Mouse (Mus musculus): ENCODE measurements around the gene Cstl1.
"Not testable (repeated sequence)": the region's sequence is repeated elsewhere in the genome, so short reads cannot be mapped to it uniquely, and the experiment has no call there.

The Cstl1 gene

GRCm38 (mm10) chr2:148750058-148750457 lies at the start of gene Cstl1:
Gene Cstl1 (plus strand): TSS chr2:148750358.
- DNase-seq (ENCODE audit: low spot score in 2 of 2), result no peak

GRCm38 (mm10) chr2:148706409-148707201 lies 43.6 kb upstream of the Cstl1 start:
- no peak for DNase-seq (ENCODE audit: low spot score in 2 of 2)

DNA sequence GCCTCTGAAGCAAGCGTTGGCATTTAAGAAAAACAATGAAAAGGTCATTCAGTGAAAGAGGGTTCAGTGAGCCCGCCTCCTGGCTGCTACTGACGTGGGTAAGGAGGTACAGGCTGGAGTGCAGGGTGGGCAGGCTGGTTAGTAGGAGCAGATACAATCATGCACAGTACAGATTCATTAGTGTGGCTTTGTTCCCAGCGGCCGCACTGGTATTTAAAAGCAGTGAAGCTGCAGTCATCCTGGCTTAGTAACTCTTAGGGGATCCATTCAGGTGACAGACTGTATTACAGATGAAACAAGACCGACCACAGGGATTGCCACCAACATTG lies 43.0 kb upstream of the Cstl1 start:
- no peak for DNase-seq (ENCODE audit: low spot score in 2 of 2)

- no peak for DNase-seq (ENCODE audit: low spot score in 2 of 2)
Observed at GRCm38 (mm10) chr2:148712326-148712725, 37.8 kb upstream of the Cstl1 start.

DNA sequence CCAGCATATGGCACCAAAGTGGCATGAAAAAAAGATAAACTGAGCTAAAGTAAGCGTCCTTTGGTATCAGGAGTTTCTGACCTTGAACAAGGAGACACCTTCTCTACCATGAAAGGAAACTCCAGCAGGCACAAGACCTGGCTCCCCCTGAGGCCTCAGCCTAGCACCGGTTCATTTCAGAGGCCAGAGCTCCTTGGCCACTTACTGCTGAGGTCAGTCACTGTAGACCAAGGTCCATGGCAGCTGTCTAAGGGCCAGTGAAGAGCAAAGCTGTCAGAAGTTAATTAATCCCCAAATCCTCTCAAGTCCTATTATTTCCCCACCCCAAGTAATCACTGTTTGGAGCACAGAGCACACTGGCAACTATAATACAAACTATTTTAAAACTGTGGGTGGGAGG lies 33.1 kb upstream of the Cstl1 start:
- no peak for DNase-seq (ENCODE audit: low spot score in 2 of 2)

GRCm38 (mm10) chr2:148719271-148719995 lies 30.7 kb upstream of the Cstl1 start:
- DNase-seq (ENCODE audit: low spot score in 2 of 2), result no peak

DNA sequence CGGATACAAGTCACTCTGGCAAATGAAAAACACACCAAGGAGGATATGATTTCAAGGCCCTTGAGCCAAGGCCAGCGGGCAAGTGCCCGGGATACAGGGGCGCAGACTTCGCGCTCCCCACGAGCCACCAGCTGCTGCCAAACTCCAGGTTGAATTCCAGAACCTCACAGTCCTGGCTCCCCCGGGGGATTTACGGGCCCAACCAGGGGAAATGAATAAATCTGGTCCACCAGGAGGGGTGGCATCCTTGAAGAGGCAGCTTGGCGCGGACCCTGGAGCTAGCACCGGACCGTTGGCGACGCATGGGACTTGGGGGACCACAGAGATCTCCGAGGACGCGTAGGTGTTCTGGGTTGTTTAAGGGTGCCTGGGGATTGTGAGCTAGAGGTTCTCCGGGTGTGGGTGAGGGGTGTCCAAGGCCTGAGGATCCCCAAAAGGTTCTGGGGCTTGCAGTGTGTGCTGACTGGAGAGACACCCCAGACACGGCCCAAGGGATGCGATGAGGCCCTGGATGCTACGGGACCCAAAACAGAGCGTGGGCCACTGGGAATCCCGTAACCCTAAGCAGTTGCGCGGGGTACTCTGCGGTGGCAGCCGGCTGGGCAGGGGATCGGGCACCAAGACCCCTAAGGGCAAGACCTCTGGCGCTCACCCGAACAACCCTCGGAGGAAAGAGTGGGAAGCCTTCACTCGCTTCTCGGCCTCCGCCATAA lies 18.4 kb upstream of the Cstl1 start:
- no peak for DNase-seq (ENCODE audit: low spot score in 2 of 2)

DNA sequence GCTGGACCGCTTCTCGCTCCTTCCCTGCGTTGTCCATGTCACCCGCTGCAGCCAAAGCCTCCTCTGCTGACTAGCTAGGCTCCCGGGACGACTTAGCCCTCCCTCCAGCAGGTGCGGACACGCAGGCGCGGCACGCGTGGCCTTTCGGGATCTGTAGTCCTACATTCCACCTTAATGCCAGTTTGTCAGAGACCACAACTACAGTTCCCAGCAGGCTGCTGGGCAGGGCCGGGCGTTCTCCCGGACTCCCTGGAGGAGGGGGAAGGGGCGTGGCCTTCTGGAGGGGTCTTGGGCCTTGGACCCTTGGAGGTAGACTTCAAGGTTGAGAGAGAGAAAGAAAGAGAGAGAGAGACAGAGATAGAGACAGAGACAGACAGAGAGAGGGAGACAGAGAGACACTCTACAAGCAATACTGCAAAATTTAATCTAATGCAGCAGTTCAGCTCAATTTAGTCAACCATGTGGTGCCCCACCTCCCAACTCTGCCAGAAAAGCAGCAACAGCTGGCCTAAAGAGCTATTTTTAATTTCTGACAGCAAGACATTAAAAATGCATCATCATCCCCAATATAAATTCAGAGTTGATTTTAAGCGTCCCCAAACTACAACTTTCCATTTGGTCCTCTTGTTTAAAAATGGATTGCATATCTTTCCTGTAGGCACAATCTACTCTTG lies 17.7 kb upstream of the Cstl1 start, which contains the start of gene Napb:
Napb (minus strand) TSS at position 141 of the 674 bp plus-strand sequence.
- peak; percentile 33 to 38 for DNase-seq (ENCODE audit: low spot score in 2 of 2)

GRCm38 (mm10) chr2:148743001-148743400 lies 7.2 kb upstream of the Cstl1 start:
- DNase-seq (ENCODE audit: low spot score in 2 of 2), result no peak

DNA sequence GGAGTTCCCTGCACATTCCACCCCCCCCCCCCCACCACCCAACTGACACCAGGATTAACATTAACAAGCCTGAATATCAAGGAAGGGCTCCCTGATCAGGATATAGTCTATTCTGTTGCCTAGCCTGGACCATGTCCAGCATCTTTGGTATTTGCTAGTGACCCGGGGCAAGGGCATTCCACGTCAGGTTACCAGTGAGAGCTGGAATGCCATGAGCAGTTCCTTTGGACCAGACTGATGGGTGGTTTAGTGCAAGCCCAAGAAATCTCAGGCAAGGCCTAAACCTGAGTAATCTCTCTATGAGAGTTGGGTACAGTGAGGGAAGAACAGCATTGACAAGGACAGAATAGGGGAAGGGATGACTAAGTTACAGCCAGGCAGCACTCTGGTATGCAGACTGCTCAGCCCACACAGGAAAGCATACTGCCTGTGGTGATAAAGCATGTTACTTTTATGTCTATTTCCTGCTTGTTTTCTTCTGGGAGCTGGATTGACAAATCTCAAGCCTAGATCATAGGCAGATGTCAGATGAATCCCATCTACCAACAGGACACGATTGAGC lies 6.2 kb upstream of the Cstl1 start:
- DNase-seq (ENCODE audit: low spot score in 2 of 2), result no peak

DNA sequence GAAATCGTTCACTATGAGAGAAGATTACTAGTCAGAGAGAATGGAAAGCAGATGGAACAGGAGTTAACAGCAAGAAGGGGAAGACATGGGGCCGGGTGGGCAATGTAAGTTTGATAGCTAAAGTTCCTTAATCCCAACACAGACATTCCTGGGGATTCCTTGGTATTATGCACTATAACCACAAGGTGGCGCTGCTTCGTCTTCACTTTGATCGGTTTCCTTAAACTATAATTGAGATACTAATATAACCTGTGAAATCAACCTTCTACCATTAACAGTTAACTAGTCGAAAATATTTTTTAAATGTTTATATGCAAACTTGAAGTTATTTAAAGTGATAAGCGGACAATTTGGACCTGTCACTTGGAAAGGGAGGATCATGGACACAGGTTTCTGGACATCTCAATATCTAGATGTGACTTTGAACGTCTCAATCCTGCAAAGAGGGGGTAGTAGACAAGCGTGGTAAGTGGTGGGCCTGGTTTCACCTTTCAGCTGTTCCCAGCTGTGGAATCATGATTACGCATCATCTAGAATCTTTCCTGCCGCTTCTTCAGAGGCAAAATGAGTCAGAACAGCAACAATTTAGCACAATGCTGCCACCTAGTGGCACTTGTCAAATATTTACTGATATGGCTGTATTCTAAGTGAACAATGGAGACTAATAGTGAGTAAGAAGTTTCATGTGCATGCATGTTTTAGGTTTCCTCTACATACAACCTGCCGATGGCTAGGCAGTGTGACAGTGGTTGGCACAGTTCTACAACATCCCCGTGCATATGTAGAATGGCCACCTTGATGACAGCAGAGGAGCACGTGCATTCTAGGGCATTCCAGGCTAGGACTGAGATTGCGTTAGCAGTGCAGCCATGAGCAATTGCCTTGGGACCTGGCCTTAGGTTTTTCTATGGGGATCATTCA lies 2.0 kb downstream of the Cstl1 start:
- peak; percentile 9 to 56 for DNase-seq (ENCODE audit: low spot score in 2 of 2)

GRCm38 (mm10) chr2:148754310-148754846 lies 4.2 kb downstream of the Cstl1 start:
- DNase-seq (ENCODE audit: low spot score in 2 of 2), result no peak

DNA sequence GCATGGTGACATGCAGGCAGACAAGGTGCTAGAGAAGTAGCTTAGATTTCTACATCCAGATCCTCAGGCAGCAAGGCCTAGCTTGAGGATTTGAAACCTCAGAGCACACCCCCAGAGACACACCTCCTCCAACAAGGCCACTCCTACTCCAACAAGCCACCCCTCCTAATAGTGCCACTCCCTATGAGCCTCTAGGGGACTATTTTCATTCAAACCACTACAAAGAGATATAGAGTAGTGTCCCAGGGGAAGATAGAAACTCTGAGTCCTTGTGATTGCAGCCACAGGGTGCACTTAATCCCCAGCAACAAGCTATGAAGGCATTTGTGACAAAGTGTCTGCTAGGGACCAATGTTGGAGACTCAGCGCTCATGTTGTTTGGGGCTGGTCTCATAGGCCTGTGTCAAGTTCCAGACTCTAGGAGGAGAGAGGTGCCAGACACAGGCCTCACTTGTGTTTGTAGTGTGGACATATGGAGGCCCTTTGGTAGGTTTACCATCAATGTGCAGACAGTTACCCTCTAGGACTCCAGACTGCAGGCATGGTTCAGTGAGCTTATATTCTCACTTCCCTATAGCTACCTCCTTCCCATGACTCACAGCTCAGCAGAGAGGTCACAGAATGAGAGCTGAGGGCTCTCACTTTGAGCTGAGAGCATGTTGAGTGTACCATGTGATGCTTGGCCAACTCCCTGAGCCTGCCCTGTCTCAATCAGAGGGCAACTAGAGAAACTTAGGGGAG lies 13.7 kb downstream of the Cstl1 start:
- DNase-seq (ENCODE audit: low spot score in 2 of 2), result peak in 1 of 2 experiments; percentile 20

GRCm38 (mm10) chr2:148771397-148771796 lies 21.2 kb downstream of the Cstl1 start, which contains the start of gene Cst11:
Gene Cst11 (minus strand): TSS chr2:148771497.
- DNase-seq (ENCODE audit: low spot score in 2 of 2), result not testable (repeated sequence)

- no peak for DNase-seq (ENCODE audit: low spot score in 2 of 2)
Observed at GRCm38 (mm10) chr2:148781709-148782108, 31.6 kb downstream of the Cstl1 start, which contains the start of gene 8030411F24Rik. Gene 8030411F24Rik (plus strand): TSS chr2:148782009.

DNA sequence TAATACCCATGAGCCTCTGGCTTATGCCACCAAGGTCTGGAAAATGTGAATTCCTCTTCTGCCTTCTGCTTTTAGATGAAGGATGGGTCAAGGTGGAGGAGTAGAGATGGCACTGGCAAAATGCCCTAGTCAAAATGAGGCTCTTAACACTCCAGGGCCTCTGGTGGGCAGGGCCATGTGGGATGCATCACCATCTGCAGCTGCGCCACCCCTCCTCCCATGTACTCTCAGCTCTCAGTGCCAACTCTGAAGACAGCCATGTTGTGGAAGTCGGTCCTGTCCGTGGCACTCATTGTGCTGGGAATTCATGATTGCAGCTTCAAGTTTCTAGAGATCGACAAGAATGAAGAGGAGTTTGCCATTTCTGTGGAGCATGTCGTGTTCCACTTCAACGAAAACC lies 39.0 kb downstream of the Cstl1 start, which contains the start of gene Cst12:
Cst12 (plus strand) TSS at position 220 of the 400 bp plus-strand sequence.
- DNase-seq (ENCODE audit: low spot score in 2 of 2), result no peak

DNA sequence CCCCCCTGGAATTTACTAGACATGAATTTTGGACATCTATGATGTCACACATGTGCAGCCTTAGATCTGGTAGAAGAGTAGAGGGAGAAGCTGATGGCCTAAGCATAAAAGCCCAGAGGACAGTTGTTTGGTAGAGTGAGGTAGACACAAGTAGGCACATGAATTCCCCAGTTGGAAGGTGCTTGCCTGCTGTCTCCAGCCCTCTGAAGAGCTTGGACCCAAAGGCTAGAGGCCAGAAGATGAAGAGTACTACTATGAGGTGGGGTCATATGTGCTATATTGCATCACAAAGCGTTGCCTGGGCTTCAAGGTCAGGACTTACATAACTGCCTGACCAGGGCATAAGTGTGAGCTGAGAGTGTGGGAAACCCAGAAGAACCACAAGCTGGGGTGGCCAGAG lies 48.3 kb downstream of the Cstl1 start, which contains the start of gene Cst8:
Cst8 (plus strand) TSS at position 301 of the 400 bp plus-strand sequence.
- DNase-seq (ENCODE audit: low spot score in 2 of 2), result no peak

DNA sequence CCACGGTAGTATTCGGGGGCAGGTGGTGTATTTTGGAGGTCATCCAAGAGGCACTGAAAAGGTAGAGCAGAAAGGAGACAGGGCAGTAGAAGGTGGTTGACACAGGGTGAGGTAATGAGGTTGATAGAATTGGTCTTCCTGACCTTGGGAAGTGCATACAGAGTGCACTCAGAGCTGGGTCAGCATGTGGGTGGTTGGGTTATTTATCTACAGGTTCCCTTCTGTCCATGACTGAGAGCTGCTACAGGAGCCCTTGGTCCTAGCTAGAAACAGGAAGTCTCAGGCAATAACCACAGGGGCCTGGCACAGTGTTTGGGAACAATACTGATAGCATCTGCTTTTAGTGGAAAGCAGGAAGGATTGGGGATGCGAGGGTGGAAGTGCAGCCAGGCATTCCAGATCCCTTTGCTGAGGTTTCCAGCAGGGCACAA lies 51.3 kb downstream of the Cstl1 start:
- DNase-seq (ENCODE audit: low spot score in 2 of 2), result no peak
